Mouse (Mus musculus): ENCODE data around the gene Cers5.

- TF ChIP-seq CTCF (IDR thresholded peaks at IDR 0.05; ENCODE audit: low read depth, low read length) = no peak
- no peak for TF ChIP-seq GATA2 (IDR thresholded peaks at IDR 0.05; ENCODE audit: borderline replicate concordance, low read depth, low read length)
- TF ChIP-seq GATA1 (IDR thresholded peaks at IDR 0.05; ENCODE audit: borderline replicate concordance, low read length) = no peak
- no peak for TF ChIP-seq TAL1 (conservative IDR thresholded peaks at IDR 0.05; ENCODE audit: low read depth, low read length)
- no peak for TF ChIP-seq POLR2AphosphoS5 (IDR thresholded peaks at IDR 0.05; ENCODE audit: insufficient replicate concordance, low read depth, low read length)
These were observed 27.0 kb upstream of the Cers5 start for GRCm38 (mm10) chr15:99799706-99800105.
